Mouse (Mus musculus): ENCODE data around the gene 2810408A11Rik.
"Not testable (repeated sequence)": the region's sequence is repeated elsewhere in the genome, so short reads cannot be mapped to it uniquely, and the experiment has no call there.

DNA sequence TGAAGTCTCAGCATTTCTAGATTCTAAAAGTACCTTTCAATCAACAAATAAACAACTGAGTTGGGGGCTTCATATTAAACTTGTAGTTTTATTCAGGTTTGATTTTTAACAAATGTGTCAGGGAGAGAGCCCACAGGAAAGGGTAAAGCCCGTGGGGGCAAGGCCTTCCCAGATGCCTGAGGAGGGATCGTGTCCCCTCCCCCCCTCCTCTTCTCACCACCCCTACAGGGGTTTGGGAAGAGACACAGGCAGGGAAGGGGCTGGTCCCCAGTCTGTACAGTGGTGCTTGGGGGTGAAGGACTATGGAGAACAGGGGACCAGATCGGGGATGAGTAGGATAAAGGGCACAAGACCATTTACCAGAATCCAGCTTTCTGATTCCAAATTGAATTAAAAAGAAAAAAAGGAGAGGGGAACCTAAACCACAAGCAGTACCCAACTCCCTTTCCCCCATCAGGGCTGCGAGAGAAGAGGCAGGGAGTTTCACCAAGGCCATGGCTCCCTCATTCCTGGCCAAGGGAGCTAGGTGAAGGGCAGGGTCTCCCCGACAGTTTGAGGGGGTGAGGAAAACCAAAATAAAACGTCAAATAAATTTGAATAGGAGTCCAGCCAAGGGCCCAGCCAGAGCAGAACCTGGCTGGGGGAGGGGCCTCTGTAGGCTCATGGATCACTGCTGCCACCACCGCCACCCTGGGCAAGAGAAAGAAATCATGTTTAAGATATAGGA is 16.0 kb upstream of the 2810408A11Rik start:
- TF ChIP-seq ZNF384 (IDR thresholded peaks at IDR 0.05; ENCODE audit: low read depth, low read length); ZC3H11A (IDR thresholded peaks at IDR 0.05; ENCODE audit: borderline replicate concordance, low read depth, low read length); HCFC1 (IDR thresholded peaks at IDR 0.05; ENCODE audit: borderline replicate concordance, insufficient read depth, low read length); CHD2 (IDR thresholded peaks at IDR 0.05; ENCODE audit: low read depth, low read length); MAFK (IDR thresholded peaks at IDR 0.05; ENCODE audit: insufficient read depth, low read depth, low read length): not testable (repeated sequence)

Measured in ES-E14 (cell line).